Mouse (Mus musculus): ENCODE measurements around the gene Deup1.
A peak's percentile ranks its signal among the peaks of the same experiment; 100 is the strongest.

The Deup1 gene

DNA sequence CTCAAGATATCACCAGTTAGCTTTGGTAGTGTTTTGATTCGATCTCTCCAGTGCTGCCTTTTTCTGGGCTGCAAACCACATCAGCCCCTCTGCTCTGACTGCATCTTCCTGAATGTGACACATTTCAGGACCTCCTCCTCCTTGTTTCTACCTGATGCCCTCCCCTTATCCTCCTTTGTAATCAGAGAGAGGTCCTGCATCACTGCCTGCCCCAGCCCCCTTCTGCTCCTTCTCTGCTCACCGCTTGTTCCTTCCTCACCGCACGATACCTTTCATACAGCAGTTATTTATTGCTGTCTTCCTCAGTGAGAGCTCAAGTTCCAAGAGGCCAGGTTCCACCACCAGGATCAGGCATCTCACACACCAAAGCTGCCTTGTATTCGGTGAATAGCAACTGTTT, 96.5 kb downstream of the Deup1 start:
- no peak for DNase-seq (ENCODE audit: low spot score)

GRCm38 (mm10) chr9:15529965-15530320, 97.8 kb downstream of the Deup1 start:
- DNase-seq (ENCODE audit: low spot score) = no peak

- DNase-seq (ENCODE audit: low spot score) = peak; percentile 35
Measured at GRCm38 (mm10) chr9:15529275-15529964, 98.3 kb downstream of the Deup1 start.

- no peak for DNase-seq (ENCODE audit: low spot score)
Measured at GRCm38 (mm10) chr9:15528368-15528767, 99.4 kb downstream of the Deup1 start.

GRCm38 (mm10) chr9:15527846-15528245, 99.9 kb downstream of the Deup1 start:
- no peak for DNase-seq (ENCODE audit: low spot score)

DNA sequence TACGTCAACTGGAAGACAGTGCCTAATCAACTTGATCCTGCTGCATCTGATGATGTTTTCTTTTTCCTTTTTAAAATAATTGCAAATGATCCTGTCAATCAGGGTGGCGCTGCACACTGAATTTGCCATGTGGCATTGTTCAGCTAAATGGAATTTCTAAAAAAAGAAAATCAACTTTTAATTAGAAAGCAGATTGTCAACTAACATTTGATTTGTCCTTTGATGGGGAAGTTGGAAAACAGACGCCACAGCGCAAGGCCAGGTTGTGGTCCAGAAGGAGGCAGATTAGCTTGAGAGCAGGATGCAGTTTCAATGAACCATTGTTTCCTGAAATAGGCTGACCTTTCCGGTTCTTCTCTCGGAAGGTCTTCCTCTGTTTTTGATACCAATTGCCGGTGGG, 101.2 kb downstream of the Deup1 start:
- no peak for DNase-seq (ENCODE audit: low spot score)

DNA sequence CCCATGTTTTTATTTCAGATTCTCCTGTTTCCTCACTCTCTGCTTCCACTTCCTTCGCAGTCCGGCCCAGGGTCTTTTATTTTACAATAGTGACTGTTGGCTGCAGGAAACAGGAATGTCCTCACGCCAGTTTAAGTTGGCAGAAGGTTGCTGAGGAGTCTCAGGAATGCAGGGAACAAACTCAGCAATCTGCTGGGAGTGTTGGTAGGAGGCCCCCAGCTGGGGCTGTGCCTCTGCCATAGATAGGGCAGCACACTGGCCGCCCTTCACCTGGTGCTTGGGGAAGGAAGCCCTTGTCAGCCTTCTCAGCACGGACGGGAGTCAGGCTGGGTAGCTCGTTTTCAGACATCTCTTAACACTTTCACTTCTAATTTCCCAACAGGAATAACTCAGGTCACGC, 102.5 kb downstream of the Deup1 start:
- DNase-seq (ENCODE audit: low spot score) = no peak

- DNase-seq (ENCODE audit: low spot score) = no peak
Measured at GRCm38 (mm10) chr9:15523646-15524045, 104.1 kb downstream of the Deup1 start.

- DNase-seq (ENCODE audit: low spot score) = no peak
Measured at GRCm38 (mm10) chr9:15522887-15523286, 104.8 kb downstream of the Deup1 start.

DNA sequence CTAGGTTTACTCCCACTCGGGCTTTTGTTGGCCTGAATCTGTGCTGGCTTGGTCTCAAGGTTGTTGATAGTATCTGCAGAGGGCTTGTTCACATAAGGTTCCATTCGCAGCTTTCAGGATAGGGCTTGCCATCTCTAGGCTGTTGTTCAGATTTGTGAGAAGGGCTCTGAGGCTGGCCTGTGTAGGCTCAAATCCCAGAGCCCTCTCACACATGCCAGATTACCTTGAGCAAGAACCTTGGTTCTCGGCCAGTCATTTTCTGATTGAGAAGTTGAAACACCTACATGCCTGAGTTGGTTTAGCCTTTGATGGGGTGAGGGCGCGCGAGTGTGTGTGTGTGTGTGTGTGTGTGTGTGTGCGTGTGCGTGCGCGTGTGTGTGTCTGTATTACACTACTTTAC, 105.4 kb downstream of the Deup1 start:
- DNase-seq (ENCODE audit: low spot score) = peak; percentile 37

GRCm38 (mm10) chr9:15517979-15518378, 109.8 kb downstream of the Deup1 start:
- no peak for DNase-seq (ENCODE audit: low spot score)

- no peak for DNase-seq (ENCODE audit: low spot score)
Measured at GRCm38 (mm10) chr9:15516007-15516406, 111.7 kb downstream of the Deup1 start.

DNA sequence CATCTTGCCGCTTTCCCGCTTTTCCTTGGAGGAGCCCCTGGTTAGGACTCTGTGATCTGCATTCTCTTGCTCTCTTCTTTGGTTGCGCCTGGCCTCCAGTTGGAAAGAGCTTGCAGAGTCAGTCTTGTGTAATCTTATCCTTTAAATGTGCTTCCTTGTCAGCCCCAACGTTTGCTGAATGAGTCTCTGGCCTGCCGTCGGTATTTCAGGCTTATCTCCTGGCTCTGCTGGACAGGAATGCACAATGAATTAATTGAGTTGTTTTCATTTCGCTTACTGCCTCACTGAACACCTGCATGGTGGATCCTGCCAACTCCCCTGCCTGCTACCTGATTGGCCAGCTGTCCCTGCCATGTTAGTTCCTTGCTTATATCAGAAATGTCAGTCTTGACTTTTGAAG, 114.8 kb downstream of the Deup1 start:
- no peak for DNase-seq (ENCODE audit: low spot score)

GRCm38 (mm10) chr9:15510557-15511310, 117.0 kb downstream of the Deup1 start:
- DNase-seq (ENCODE audit: low spot score) = no peak
